Comparison of ENCODE assay signal across 23 mouse cellular contexts in genomic region chr17:58437443-58437842, GRCm38 (mm10).
"Had no signal": no experiment of that assay in that cellular context is flagged by ENCODE, and none has a peak within 500 bp of the region (broad histone marks: within the 10 kb centered on the region; RNA-seq: fewer than 3 reads in every experiment).

No protein-coding gene starts in this region.

- H3K4me1 ChIP-seq: heart, embryonic 13.5 days; heart, embryonic 15.5 days; hindbrain, embryonic 13.5 days; hindbrain, embryonic 15.5 days; intestine, embryonic 15.5 days; limb, embryonic 10.5 days; limb, embryonic 12.5 days had no signal

- ATAC-seq: inflammation-experienced regulatory T-cells, adult 6 months; intestine, embryonic 15.5 days; intestine, postnatal 0 days had no signal

- H3K9me3 ChIP-seq: heart, embryonic 13.5 days; heart, embryonic 15.5 days; hindbrain, embryonic 13.5 days; hindbrain, embryonic 15.5 days; intestine, embryonic 15.5 days; limb, embryonic 10.5 days; limb, embryonic 12.5 days had no signal

- H3K27me3 ChIP-seq: heart, embryonic 13.5 days; heart, embryonic 15.5 days; hindbrain, embryonic 13.5 days; hindbrain, embryonic 15.5 days; intestine, embryonic 15.5 days; limb, embryonic 12.5 days had no signal

- H3K9ac ChIP-seq: heart, embryonic 13.5 days; heart, embryonic 15.5 days; hindbrain, embryonic 13.5 days; hindbrain, embryonic 15.5 days; intestine, embryonic 15.5 days; limb, embryonic 12.5 days had no signal

- H3K4me2 ChIP-seq: heart, embryonic 11.5 days; heart, embryonic 13.5 days; heart, embryonic 15.5 days; hindbrain, embryonic 13.5 days; hindbrain, embryonic 15.5 days; intestine, embryonic 15.5 days; limb, embryonic 12.5 days had no signal

- H3K4me3 ChIP-seq: heart, adult 2 months; heart, embryonic 13.5 days; heart, embryonic 15.5 days; hindbrain, embryonic 13.5 days; hindbrain, embryonic 15.5 days; intestine, embryonic 15.5 days; layer of hippocampus, adult 2 months; left cerebral cortex, adult 2 months; limb, embryonic 10.5 days; limb, embryonic 12.5 days had no signal

- DNase-seq: gastrocnemius, postnatal 14 days; gastrocnemius, postnatal 36 days; heart, adult 11 months; heart, adult 2 months; heart, postnatal 14 days; heart, postnatal 36 days; kidney, adult 18-20 months; kidney, adult 8-10 months; kidney, postnatal 10 days; kidney, postnatal 25 days; kidney, postnatal 4 days had no signal

- H3K36me3 ChIP-seq: heart, embryonic 13.5 days; heart, embryonic 15.5 days; hindbrain, embryonic 13.5 days; hindbrain, embryonic 15.5 days; intestine, embryonic 15.5 days; limb, embryonic 10.5 days; limb, embryonic 12.5 days had no signal

- H3K27ac ChIP-seq: heart, adult 2 months; heart, embryonic 13.5 days; heart, embryonic 15.5 days; hindbrain, embryonic 13.5 days; hindbrain, embryonic 15.5 days; intestine, embryonic 15.5 days; layer of hippocampus, adult 2 months; left cerebral cortex, adult 2 months; limb, embryonic 10.5 days; limb, embryonic 12.5 days had no signal
